Mouse (Mus musculus): Measurements from ENCODE around the gene Gnb2. TPM values are rescaled to one million over a fixed set of nuclear protein-coding genes. Genes with fewer than 3 reads are reported as not detected.

Gnb2 gene
- total RNA-seq, 2 experiments from 2014 or later: 481 to 484 TPM

DNA sequence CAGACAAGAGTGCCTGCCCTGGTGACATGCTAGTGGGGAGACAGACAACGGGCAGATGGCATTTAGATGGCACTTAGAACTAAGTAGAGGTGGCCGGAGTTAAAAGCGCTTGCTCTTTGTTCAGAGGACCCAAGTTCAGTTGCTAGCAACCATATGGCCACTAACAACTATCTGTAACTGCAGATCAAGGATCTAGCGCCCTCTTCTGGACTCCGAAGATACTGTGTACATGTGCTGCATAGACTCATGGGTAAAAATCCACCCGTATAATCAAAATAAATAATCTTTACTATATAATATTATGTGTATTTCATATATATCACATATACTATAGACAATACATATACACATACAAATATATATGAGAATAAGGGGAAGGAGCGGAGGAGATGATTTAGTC, 45.7 kb downstream of the Gnb2 start:
- DNase-seq: no peak
- intact Hi-C loops (cut with DNase I): no loop called here

DNA sequence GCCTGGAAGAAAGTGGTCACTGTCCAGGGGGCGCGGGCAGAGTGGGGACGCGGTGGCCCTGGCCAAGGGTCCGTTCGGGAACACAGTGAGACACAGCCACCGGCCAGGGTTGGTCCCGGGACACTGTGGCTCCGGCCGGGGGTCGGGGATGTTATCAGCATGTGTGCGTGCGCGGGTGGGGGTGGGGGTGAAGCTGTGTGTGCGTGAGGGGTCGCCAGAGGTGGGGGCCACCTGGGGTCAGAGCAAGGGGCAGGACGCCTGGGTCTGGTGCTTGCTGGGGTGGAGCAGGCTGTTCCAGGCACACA, 47.5 kb downstream of the Gnb2 start:
- DNase-seq: no peak
- intact Hi-C loops (cut with DNase I): no loop called here

DNA sequence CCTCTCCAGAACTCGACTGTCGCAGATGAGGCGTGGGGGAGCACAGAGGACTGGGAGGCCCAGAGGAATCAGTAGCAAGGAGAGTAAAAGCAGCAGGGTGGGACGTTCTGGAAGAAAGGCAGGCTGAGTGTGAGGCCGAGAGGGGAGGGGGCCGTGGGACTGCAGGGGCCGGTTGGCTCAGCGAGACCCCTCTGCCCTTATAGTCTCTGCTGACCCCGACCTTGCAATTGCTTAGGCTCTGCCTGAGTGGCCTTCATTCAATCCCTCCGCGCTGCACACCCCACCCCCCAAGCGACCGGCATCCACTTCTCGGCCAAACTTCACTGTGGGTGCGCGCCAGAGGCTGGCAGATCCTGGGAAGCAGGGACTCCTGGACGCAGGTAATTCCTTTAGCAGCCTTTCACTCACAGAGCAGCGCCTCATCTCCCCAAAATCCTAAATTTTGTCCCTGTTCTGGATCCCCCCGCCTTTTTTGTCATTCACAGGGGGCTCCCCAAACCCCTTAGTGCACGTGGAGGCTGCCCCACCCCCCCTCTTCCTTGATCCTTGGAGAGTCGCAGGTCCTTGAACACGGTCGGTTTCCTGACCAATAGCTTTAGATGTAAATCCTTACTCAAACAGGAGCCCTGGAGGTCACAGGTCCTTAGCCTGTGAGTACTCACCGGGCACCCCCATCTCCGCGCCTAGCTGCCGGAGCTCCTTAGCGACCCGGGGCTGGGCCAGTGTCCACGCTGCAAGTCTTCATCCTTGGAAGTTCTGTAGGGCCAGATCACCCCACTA, 48.0 kb downstream of the Gnb2 start:
- intact Hi-C loops (cut with DNase I): no loop called here
- DNase-seq: no peak

DNA sequence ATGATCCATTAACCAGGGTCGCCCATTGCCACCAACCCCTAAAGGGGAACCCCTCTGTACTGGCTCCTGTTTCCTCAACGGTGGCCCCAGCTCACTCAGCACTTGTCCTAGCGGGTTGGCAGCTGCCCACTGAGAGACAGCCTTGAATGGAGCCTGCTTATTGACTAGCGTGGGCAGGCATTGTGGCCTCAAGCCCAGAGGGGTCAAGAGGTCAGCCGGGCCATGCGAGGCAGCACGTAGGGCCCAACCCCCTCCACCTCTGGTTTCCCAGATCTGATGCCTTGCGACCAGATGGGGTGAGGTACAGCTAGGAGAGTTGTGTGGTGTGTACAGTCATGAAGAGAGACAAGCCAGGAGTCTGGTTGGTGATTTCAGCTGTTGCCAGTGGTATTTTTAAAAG, 51.4 kb downstream of the Gnb2 start:
- DNase-seq: no peak
- intact Hi-C loops (cut with DNase I): loop anchor here (1.0 kb wide), 1 partner anchor 19 kb away; no protein-coding TSS in a partner anchor

DNA sequence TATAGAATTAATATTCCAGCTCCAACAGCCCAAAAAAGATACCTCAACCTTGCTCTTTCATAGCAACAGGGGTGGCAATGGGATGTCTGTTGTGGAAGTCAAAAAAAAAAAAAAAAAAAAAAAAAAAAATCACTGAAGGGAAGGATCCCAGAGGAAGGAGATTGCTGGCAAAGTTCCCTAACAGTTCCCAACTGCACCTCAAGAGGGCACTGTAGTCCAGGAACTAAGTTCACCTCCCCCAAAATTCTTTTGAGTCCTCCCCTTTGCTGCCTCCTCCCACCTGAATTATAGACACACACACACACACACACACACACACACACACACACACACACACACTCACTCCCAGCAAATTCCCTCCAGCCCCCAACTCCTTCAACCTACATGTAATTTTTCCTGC, 52.2 kb downstream of the Gnb2 start:
- intact Hi-C loops (cut with DNase I): loop anchor here (1.0 kb wide), 1 partner anchor 20 kb away; no protein-coding TSS in a partner anchor
- DNase-seq: peak; percentile 83 to 92

Small RNA genes lying within 50 kb of the gene (microRNA-seq; reads per million reads assigned to microRNA genes)
- 0.70 to 0.95 reads per million in 2 experiments for gene Mir6418

Other genes starting within 250 kb of the Gnb2 start
- gene Ache, start 246.0 kb downstream of the Gnb2 start, total RNA-seq (2021): 1 to 10 TPM; 4.6 to 4.8 TPM
- 1 to 10 TPM; 8.8 to 10.0 TPM for gene Ufsp1, start 238.9 kb downstream of the Gnb2 start, total RNA-seq (2021)
- 10 to 100 TPM; 91.0 to 91.9 TPM for gene Srrt, start 225.8 kb downstream of the Gnb2 start, total RNA-seq (2021)
- 10 to 100 TPM; 22.5 to 23.3 TPM for gene Trip6, start 219.1 kb downstream of the Gnb2 start, total RNA-seq (2021)
- 1 to 10 TPM; 4.4 to 5.4 TPM for gene Slc12a9, start 199.9 kb downstream of the Gnb2 start, total RNA-seq (2021)
- gene Ephb4, start 183.4 kb downstream of the Gnb2 start, total RNA-seq (2021): 100 to 1,000 TPM; 103 to 111 TPM
- gene Zan, start 56.4 kb downstream of the Gnb2 start, total RNA-seq (2021): under 1 TPM in 1 of 2 experiments, not detected in 1; 0.10 TPM
- 10 to 100 TPM; 16.6 to 19.2 TPM for gene Pop7, start 31.0 kb downstream of the Gnb2 start, total RNA-seq (2021)
- 10 to 100 TPM; 29.6 to 33.8 TPM for gene Gigyf1, start 15.0 kb downstream of the Gnb2 start, total RNA-seq (2021)
- gene Epo, start 268 bp downstream of the Gnb2 start, total RNA-seq (2021): not detected
- gene Actl6b, start 20.0 kb upstream of the Gnb2 start, total RNA-seq (2021): not detected
- not detected for gene Tfr2, start 36.3 kb upstream of the Gnb2 start, total RNA-seq (2021)
- gene Mospd3, start 67.5 kb upstream of the Gnb2 start, total RNA-seq (2021): 10 to 100 TPM; 25.1 to 31.4 TPM
- 100 to 1,000 TPM; 127 to 142 TPM for gene Pcolce, start 80.3 kb upstream of the Gnb2 start, total RNA-seq (2021)
- under 1 TPM; 0.20 to 0.29 TPM for gene Fbxo24, start 95.5 kb upstream of the Gnb2 start, total RNA-seq (2021)
- 10 to 100 TPM; 20.2 to 21.7 TPM for gene Lrch4, start 95.6 kb upstream of the Gnb2 start, total RNA-seq (2021)
- gene Gm20605, start 95.7 kb upstream of the Gnb2 start, total RNA-seq (2021): 1 to 10 TPM; 5.0 to 5.9 TPM
- gene Sap25, start 107.8 kb upstream of the Gnb2 start, total RNA-seq (2021): 1 to 10 TPM; 3.2 to 3.9 TPM
- gene Irs3, start 112.2 kb upstream of the Gnb2 start, total RNA-seq (2021): under 1 TPM; 0.24 to 0.35 TPM
- 10 to 100 TPM; 11.8 to 14.0 TPM for gene Agfg2, start 151.2 kb upstream of the Gnb2 start, total RNA-seq (2021)
- gene Nyap1, start 208.1 kb upstream of the Gnb2 start, total RNA-seq (2021): 1 to 10 TPM; 1.6 to 1.7 TPM
- 100 to 1,000 TPM; 279 to 287 TPM for gene Tsc22d4, start 212.2 kb upstream of the Gnb2 start, total RNA-seq (2021)
- gene Ppp1r35, start 245.3 kb upstream of the Gnb2 start, total RNA-seq (2021): 10 to 100 TPM; 13.4 to 17.4 TPM